Mouse (Mus musculus) myocyte (in vitro differentiated cells): Measurements from ENCODE around the gene Mdfi.

Source experiments
- CEBPB ChIP-seq: IDR thresholded peaks from 2 replicates; pipeline ENCODE4 v1.6.1; 2011; ENCODE audit warnings: mild to moderate bottlenecking, moderate library complexity; ENCODE audit not compliant: poor library complexity, insufficient read depth, severe bottlenecking
- E2F4 ChIP-seq: IDR thresholded peaks from one replicate; pipeline ENCODE4 v1.6.1; 2011; ENCODE audit warnings: mild to moderate bottlenecking, control low read depth, moderate library complexity; ENCODE audit not compliant: insufficient read depth
- MAX ChIP-seq: IDR thresholded peaks from one replicate; pipeline ENCODE4 v1.6.1; 2011; ENCODE audit warnings: low read depth, mild to moderate bottlenecking, control low read depth
- MYOG ChIP-seq, 3 experiments: IDR thresholded peaks; one replicate each; pipeline ENCODE4 v1.6.1; 2011; ENCODE audit warnings: control low read depth in 2 of 3, low read depth in 2 of 3, mild to moderate bottlenecking in 2 of 3; ENCODE audit not compliant: insufficient read length in 2 of 3, control insufficient read depth in 1 of 3, insufficient read depth in 1 of 3
- POLR2A ChIP-seq: IDR thresholded peaks from one replicate; pipeline ENCODE4 v1.6.1; 2011; ENCODE audit warnings: low read depth, mild to moderate bottlenecking, control low read depth, moderate library complexity; ENCODE audit not compliant: insufficient read length
- POLR2AphosphoS2 ChIP-seq: IDR thresholded peaks from one replicate; pipeline ENCODE4 v1.6.1; 2011; ENCODE audit warnings: low read depth, control low read depth; ENCODE audit not compliant: insufficient read length
- USF1 ChIP-seq: IDR thresholded peaks from one replicate; pipeline ENCODE4 v1.6.1; 2011; ENCODE audit warnings: low read depth, mild to moderate bottlenecking, control low read depth, moderate library complexity

DNA sequence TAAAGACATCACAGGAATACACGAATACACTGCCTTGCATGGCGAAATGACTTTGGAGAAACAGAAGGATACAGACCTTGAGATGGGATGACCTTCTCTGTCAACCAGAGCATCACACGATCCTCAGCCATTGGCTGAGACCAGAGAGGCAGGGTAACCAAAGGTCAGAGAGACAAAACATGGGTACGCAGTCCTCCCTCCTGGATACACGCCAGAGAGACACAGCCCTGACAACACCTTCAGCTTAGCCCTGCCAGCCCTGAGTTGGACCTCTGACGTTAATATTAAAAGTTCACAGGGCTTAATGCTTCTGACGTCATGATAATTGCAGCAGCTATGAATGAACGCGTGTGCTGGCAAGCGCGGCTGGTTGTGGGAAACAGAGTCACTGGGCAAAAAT is 11.1 kb upstream of the Mdfi start:
- no peak for TF ChIP-seq POLR2A
- TF ChIP-seq USF1 = no peak
- no peak for TF ChIP-seq MYOG (IDR thresholded peaks at IDR 0.05; ENCODE audit: control insufficient read depth in 1 of 3, insufficient read depth in 1 of 3, insufficient read length in 2 of 3, low read depth in 2 of 3)
- no peak for TF ChIP-seq CEBPB
- no peak for TF ChIP-seq MAX
- TF ChIP-seq E2F4 = no peak
- TF ChIP-seq POLR2AphosphoS2 = no peak
